Mouse (Mus musculus): Measurements from ENCODE around the gene Ssb.
"Not testable (repeated sequence)": the region's sequence is repeated elsewhere in the genome, so short reads cannot be mapped to it uniquely, and the experiment has no call there.

Gene Ssb

DNA sequence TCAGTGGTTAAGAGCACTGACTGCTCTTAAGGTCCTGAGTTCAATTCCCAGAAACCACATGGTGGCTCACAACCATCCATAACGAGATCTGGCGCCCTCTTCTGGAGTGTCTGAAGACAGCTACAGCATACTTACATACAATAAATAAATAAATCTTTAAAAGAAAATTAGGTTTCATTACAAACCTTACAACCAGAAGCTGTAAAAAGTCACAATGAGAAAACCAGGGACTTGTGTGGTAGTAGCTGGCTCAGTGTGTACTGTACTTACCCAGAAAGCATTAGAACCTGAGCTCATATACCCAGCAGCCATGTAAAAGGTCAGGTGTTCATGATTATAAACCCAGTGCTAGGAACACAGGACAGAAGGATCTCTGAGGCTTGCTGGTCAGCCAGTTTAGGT, 22.6 kb downstream of the Ssb start:
- peak; percentile 56 for DNase-seq

DNA sequence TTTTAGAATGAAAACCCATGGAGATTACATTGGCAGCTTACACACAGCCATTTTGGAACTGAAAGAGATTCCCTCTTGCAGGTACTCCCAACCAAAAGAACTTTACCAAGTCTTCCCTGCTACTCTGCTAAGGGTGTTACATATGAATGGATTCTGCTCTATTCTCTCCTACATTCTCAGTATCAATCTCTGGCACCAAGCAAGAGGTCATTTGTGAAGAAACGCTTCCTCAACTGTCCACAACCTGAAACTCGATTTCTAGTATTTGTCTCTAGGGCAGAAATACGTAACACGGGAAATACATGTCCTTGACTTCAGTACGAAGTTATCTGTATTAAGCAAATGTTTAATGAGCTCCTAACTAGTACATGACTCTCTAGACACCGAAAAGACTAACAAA, 23.2 kb downstream of the Ssb start:
- DNase-seq: no peak

DNA sequence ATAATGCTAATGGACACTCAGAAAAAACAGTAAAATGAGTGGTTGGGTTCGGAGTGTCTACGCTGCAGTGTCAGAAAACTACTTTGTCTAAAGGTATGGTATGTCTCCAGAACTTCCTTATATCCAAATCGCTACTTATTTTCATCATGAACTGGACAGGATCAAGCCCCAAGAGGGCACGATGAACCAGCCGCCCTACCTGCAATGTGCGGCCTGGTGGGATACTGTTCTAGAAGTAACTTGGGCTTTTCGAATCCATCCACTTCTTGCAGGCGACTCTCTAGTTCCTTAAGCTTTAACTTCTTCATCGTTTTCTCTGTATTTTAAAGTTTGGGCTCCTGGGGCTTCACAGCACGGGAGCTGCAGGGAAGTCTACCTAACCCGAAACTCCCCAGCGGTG, 23.7 kb downstream of the Ssb start:
- no peak for DNase-seq

DNA sequence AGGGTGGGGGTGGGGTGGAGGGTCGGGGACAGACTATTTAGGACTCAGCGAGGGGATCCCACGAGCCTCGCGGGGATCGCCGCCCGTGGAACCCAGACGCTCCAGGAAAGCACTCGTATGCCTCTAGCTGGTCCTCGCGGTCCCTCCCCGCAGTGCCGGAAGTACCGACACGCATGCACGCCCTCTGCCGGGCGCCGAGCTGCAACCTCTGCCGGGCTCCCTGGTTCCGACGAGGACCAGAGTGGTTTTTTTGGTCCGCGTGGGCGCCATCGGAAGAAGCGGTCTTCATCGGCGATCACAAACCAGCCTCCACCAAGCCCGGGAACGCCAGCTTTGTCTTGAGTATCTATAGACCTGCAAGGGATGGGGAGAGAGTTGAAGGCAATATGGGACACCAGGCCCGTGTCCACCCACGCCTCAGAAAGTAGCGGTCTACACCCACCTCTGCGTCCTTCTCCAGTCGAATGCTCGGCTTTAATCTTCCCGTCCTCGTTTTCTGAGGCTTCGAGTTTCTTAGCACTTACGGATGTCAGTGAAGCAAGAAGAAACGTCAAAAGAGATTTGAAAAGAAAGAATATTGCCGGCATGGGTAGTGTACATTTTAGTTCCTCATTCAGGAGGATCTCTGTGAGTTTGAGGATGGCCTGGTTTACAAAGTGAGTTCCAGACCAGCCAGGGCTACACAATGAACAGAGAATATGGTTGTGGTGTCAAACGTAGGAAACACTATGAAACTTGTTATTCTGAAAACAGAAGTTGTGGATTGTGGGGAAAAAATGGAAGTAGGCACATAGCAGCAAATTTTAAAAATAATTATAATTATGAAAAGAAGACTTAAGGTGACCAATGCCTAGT, 24.3 kb downstream of the Ssb start, which contains the start of gene Mettl5:
Mettl5 (minus strand) TSS at position 165 of the 855 bp plus-strand sequence.
- peak; percentile 98 for DNase-seq

DNA sequence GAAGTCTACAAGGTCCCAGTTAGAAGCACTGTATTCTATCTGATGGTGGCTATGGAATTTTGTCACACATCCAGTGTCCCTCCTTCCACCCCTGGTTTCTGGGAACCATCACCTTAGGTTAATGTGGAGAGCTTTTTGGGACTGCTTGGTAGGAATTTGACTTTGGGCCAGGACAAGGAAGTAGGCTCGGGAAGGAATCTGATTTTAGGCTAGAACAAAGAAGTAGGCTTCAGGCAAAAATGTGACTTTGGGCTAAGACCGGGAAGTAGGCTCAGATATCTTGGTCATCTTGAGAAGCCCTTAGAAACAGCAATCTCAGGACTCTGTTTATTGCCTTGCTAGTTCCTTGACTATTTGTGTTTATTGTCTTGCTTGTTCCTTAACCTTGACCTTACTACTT, 27.6 kb downstream of the Ssb start:
- DNase-seq: no peak

DNA sequence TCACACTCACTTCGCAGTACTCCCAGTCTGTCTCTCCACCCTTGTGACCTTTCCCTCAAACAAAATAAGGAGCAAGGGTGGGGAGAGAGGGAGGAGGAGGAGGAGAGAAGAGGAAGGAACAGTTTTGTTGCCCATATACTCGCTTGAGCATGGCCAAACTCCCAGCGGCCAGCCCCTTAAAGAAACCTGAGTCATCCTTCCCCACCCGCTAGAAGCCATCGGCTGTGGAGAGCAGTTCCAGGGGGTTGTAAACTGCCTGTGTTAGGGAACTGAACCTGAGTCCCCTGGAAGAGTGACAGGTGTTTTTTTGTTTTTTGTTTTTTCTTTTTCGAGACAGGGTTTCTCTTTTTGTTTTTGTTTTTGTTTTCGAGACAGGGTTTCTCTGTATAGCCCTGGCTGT, 29.5 kb downstream of the Ssb start:
- no peak for DNase-seq

DNA sequence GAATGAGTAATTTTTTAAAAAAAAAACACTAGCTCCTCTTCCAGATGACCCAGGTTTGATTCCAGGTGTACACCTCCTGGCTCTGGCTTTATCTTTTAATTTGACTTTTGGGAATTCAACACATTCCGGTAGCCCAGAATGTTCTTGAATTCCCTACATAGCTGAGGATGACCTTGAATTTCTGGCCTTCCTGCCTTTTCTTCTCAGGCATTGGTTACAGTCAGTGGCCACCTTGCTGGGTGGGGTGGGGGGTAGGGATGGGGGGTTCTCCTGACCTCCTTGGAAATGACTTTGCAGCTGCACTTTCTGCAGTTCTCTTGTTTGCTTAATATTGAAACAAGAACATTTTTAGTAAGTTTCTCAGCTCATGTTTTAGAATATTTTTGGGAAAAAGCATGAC, 31.8 kb downstream of the Ssb start:
- peak; percentile 36 for DNase-seq

DNA sequence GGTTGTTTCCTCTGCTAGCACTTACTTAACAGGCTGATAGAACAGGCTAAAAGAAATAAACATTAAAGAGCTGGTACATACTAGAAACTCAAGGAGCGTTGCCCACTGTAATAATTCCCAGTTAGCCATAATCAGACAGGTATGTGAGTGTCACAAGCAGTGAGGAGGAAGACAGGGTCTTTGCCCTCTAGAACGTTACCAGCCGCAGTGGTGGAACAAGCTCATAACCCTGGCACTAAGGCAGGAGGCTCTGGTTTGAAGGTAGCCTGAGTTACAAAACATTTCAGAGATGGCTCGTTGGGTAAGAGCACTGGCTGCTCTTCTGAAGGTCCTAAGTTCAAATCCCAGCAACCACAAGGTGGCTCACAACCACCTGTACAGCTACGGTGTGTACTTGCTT, 32.5 kb downstream of the Ssb start:
- DNase-seq: peak; percentile 81

DNA sequence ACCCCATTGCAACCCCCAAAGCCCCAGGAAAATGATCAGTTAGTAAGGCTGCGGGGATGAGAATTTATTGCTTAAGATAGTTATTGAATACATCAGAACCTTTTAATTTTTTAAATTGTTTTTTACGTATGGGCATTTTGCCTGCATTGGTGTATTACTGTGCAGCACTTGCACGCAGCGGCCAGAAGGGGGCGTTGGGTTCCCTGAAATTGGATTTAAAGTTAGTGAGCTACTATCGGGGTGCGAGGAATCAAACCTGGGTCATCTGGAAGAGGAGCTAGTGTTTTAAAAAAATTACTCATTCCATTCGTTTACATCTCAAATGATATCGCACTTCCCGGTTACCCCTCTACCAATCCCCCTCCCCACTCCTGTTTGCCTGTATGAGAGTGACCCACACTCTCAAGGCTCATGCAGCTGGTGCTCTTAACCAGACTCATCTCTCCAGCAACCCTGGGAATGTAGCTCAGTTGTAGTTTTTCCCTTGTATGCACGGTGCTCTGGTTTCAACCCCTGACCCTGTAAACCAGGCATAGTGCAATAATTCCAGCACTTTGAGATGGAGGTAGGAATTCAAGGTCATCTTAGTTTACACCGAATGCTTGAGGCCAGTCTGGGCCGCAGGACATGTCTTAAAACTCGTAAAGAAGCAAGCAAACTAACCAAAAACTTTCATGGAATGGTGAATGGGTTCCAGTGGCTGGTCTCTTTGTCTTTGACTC, 34.3 kb downstream of the Ssb start:
- DNase-seq: peak; percentile 76

DNA sequence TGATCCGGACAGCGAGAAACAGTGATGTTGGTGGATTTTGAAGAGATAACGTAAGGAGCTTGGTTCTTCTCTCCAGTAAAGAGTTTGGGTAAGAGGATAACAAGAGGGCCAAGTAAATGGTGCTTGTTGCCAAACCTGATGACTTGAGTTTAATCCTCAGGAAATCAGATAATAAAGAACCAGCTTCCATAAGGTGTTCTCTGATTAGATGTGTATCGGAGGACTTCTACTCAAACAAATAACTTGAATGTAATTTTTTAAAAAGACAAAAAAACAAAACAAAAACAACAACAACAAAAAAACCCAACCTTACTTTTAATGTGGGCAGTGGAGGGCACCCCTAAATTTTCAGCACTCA, 34.8 kb downstream of the Ssb start:
- no peak for DNase-seq

DNA sequence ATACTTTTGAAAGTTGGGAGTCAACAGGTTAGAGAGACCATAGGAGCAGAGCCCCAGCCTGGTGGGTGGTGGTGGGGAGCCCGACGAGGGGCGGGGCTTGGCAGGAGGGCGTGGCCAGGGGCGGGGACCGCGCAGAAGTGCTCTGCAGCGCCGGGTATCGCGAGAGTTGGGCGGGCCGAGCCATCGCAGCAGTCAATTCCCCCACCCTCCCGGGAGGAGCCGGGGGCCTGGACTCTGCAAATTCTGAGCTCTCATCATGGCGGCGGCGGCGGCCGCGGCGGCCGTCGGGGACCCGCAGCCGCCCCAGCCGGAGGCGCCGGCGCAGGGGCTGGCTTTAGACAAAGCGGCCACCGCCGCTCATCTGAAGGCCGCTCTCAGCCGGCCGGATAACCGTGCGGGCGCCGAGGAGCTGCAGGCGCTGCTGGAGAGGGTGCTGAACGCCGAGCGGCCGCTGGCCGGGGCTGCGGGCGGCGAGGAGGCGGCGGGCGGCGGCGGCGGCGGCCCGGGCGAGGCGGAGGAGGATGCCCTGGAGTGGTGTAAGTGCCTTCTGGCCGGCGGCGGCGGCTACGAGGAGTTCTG, 35.8 kb downstream of the Ssb start, which contains the start of gene Ubr3:
Ubr3 (plus strand) TSS at position 208 of the 579 bp plus-strand sequence.
- DNase-seq: peak; percentile 100

DNA sequence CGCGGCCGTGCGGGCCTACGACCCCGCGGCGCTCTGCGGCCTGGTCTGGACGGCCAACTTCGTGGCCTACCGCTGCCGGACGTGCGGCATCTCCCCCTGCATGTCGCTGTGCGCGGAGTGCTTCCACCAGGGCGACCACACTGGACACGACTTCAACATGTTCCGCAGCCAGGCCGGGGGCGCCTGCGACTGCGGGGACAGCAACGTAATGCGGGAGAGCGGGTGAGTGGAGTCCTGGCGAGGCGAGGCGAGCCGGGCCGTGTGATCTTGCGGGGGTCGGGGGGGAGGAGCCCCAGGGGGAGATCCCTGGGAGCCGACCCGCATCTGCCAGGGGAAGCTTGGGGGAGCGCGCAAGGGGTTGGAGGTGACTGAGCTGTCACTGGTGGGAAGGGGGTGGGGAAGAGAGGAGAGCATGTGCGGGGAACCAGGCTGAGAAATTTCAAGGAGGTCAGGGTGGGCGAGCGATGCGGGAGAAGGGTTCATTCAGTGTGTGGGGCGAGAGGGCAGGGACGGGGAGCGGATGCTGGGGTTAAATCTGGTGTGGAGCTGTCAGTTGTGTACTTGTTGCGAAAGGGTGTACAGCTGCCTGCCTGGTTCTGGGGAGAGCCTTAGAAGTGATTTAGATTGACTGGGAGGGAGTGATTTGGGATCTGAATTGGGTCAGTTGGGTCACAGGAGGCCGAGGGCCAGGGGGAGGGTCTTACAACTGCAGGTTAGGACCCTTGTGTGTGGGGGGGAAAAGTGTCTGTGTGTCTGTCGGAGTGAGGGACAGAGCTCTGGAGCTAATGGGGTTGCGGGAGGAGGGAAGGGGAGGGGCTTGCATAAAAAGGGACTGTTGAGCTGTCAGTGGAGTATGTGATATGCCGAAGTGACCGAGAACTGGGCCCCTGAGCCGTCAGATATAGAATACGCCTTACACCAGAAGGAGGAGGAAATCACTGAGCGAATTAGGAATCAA, 36.5 kb downstream of the Ssb start:
- DNase-seq: peak; percentile 98

DNA sequence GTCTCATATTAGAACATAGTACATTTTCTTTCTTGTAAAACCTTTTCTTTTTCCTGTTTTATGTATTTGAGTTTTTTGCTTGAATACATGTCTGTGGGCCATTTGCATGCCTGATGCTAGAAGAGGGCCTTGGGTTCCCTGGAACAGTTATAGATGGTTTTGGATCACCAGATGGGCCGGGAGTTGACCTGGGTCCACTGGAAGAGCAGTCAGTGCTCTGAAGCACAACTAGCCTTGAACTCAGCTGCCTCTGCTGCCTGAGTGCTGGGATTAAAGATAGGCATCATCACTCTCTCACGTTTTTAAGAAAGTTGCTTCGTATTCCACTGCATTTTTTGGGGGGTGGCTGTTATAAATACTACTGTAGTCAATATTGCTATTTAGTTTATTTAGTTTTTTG, 42.2 kb downstream of the Ssb start:
- DNase-seq: peak; percentile 53

DNA sequence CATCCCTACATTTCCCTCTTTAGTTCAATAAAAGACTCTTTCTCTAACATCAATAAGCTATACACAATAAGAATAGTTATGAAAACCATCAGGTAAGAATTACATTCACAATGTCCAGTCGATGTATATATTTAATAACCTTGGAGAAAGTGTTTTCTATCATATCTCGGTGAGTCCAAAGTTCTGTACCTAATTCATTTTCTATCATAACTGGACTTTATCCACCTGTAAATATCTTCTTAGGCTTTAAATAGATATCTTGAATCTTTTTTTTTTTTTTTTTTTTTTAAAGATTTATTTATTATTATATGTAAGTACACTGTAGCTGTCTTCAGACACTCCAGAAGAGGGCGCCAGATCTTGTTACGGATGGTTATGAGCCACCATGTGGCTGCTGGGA, 46.0 kb downstream of the Ssb start:
- not testable (repeated sequence) for DNase-seq

DNA sequence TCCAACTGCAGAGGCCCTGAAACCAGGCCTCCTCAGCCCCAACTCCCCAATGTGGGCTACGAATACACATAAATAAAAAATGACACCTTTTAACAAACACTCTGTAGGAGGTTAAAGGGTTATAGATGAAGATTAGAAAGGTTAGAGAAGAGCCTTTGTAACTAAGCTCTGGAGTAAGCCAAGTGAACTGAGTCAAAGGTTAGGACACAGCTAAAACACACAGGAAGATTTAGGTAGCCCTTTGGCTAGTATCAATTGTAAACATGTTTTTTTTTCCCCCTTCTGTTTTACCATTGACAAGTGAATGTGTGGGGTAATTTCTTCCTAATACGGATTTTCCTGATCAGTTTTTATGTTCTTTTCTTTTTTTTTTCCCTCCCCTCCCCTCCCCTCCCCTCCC, 51.4 kb downstream of the Ssb start:
- DNase-seq: no peak

DNA sequence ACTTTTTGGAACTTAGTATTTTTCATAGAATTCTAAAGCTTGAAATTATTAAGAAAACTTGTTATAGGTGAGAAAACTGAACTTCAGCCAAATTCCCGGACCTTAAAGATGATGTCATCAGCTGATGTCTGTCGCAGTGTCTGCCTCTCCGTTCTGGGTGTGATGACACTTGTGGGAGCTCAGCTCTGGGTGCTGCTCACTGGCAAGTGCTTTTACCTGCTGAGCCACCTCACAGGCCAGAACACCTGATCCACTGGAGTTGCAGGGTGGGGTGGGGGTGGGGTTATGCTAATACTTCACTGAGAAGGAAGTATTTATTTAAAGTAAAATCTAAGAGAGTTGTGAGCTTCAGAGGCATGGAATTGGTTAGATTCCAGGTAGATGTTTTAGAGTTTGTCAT, 55.9 kb downstream of the Ssb start:
- DNase-seq: peak; percentile 55

Measured in heart, adult 11 months (tissue).